Mouse (Mus musculus): ENCODE measurements around the gene Kcnk2. TPM values are rescaled to one million over a fixed set of nuclear protein-coding genes. Genes with fewer than 3 reads are reported as not detected.

Gene Kcnk2
- polyA plus RNA-seq, 1 experiment from 2014 or later = 0.32 TPM

DNA sequence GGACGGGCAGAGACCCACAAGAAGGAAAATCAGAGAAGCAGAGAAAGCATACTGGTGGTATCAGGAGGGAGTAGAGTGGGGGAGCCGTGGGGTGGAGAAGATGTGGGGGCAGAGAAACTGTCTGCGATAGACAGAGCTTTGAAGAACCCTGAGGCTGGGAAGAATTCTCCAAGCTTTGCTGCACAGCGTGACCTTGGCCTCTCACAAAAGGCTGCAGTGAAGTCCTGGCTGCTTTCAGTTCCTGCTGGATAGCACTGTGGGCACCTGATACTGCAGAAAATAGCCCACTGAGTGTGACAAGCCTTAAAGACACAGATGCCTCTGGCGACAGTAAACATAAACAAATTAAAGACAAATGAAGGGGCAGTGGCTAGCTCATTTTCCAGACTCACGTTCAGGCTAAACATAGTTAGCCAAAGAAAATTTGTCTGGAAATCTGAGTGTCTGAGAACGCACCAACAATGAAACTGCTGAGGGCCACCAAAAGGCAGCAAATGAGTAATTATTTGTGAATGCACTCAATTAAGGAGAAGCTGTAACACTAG is 216.8 kb downstream of the Kcnk2 start:
- no peak for ATAC-seq (ENCODE audit: insufficient number of reproducible peaks, insufficient read depth, low FRiP score, low read depth)
- Histone ChIP-seq H3K27me3 (ENCODE audit: control insufficient read depth, insufficient read depth, low read length) (no peaks in the 10 kb centered on the region), H3K4me1 (ENCODE audit: control insufficient read depth in 2 of 2, insufficient read depth in 2 of 2, low read length in 2 of 2) (peaks cover 6 to 20% of the 10 kb centered on the region in 2 experiments), H3K4me2 (ENCODE audit: low read length) (0 out of 2 replicates have a peak overlapping the region, but pooled peaks have one; percentile 3), H3K4me3 (ENCODE audit: control insufficient read depth in 1 of 2, insufficient read depth in 1 of 2, low read depth in 1 of 2, low read length in 2 of 2) (no peak overlapping the region), H3K36me3 (ENCODE audit: control insufficient read depth, insufficient read depth, low read length) (no peaks in the 10 kb centered on the region), H3K9me3 (ENCODE audit: control insufficient read depth, low read length) (no peaks in the 10 kb centered on the region), H3K27ac (replicated peaks in 1 of 2; ENCODE audit: control insufficient read depth in 1 of 2, insufficient read depth in 1 of 2, low read depth in 2 of 2, low read length in 2 of 2) (peak overlapping the region; percentile 74 to 80), H3K9ac (ENCODE audit: low read length) (peak overlapping the region; percentile 52; the same call in 1 of the 2 replicates)
- 33% methylated on average over 7 of the region's 7 CpGs for WGBS

DNA sequence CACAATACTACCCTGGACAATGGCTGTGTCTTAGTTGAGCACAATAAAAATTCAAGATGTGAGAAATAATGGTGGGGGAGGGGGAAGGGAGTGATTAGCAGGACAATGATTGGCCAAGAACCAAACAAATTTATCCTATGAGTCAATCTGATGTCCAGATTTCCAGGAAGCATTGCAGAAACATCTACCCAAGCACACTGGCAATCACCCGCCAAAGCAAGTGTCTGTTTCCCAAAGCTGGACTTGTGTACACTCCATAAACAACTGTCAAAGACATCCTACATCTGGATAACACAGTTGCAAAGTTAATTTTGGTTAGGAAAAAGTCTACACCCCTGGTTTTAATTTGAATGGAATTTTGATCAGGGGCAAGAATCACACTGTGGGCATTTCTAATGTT is 224.3 kb downstream of the Kcnk2 start:
- Histone ChIP-seq H3K27ac (replicated peaks in 1 of 2; ENCODE audit: control insufficient read depth in 1 of 2, insufficient read depth in 1 of 2, low read depth in 2 of 2, low read length in 2 of 2) (no peak overlapping the region), H3K9me3 (ENCODE audit: control insufficient read depth, low read length) (no peaks in the 10 kb centered on the region), H3K36me3 (ENCODE audit: control insufficient read depth, insufficient read depth, low read length) (no peaks in the 10 kb centered on the region), H3K27me3 (ENCODE audit: control insufficient read depth, insufficient read depth, low read length) (no peaks in the 10 kb centered on the region), H3K4me3 (ENCODE audit: control insufficient read depth in 1 of 2, insufficient read depth in 1 of 2, low read depth in 1 of 2, low read length in 2 of 2) (no peak overlapping the region), H3K4me2 (ENCODE audit: low read length) (no peak overlapping the region), H3K4me1 (ENCODE audit: control insufficient read depth in 2 of 2, insufficient read depth in 2 of 2, low read length in 2 of 2) (no peaks in the 10 kb centered on the region), H3K9ac (ENCODE audit: low read length) (no peak overlapping the region)
- WGBS = 84% methylated on average over 1 of the region's 1 CpGs
- ATAC-seq (ENCODE audit: insufficient number of reproducible peaks, insufficient read depth, low FRiP score, low read depth) = no peak

DNA sequence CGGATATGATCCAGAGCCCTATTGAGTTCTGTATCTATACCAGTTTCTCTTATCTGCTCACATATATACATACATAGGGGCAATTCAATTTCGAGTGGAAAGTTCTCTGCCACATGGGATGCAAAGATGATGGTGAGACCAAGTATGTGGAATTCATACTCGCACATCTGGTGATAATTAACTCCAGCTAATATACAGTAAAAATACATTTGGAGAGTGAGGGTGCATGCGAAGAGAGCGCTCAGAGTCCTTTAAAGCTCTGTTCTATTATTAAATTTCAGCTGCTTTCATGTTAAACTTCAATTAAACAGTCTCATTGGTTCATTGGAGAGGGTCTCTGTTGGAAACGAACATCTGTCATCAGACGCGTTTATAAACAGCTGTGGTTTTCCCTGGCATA is 228.6 kb downstream of the Kcnk2 start:
- Histone ChIP-seq H3K36me3 (ENCODE audit: control insufficient read depth, insufficient read depth, low read length) (no peaks in the 10 kb centered on the region), H3K4me3 (ENCODE audit: control insufficient read depth in 1 of 2, insufficient read depth in 1 of 2, low read depth in 1 of 2, low read length in 2 of 2) (no peak overlapping the region), H3K4me1 (ENCODE audit: control insufficient read depth in 2 of 2, insufficient read depth in 2 of 2, low read length in 2 of 2) (no peaks in the 10 kb centered on the region), H3K9me3 (ENCODE audit: control insufficient read depth, low read length) (no peaks in the 10 kb centered on the region), H3K4me2 (ENCODE audit: low read length) (no peak overlapping the region), H3K27me3 (ENCODE audit: control insufficient read depth, insufficient read depth, low read length) (no peaks in the 10 kb centered on the region), H3K9ac (ENCODE audit: low read length) (no peak overlapping the region), H3K27ac (replicated peaks in 1 of 2; ENCODE audit: control insufficient read depth in 1 of 2, insufficient read depth in 1 of 2, low read depth in 2 of 2, low read length in 2 of 2) (no peak overlapping the region)
- WGBS = 78% methylated on average over 8 of the region's 8 CpGs
- no peak for ATAC-seq (ENCODE audit: insufficient number of reproducible peaks, insufficient read depth, low FRiP score, low read depth)

DNA sequence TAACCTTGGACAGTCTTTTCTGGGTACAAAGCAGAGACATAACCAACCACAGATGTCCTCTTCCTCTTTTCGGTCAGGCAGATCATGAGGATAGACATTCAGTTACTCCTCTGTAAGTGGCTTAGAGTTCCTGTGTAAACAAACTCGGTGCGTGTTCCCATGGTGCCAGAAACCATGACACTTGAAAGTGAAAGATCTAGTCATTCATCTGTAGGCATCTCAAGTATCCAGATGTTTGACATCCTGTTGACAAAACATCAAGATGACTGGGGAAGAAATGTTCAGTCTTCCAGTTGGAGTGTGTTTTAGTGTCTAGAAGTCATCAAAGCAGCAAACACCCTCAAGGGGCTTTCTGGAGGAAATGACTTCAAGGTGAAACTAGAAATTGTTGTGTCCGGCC is 230.9 kb downstream of the Kcnk2 start:
- ATAC-seq (ENCODE audit: insufficient number of reproducible peaks, insufficient read depth, low FRiP score, low read depth) = no peak
- Histone ChIP-seq H3K9ac (ENCODE audit: low read length) (no peak overlapping the region), H3K4me2 (ENCODE audit: low read length) (no peak overlapping the region), H3K27ac (replicated peaks in 1 of 2; ENCODE audit: control insufficient read depth in 1 of 2, insufficient read depth in 1 of 2, low read depth in 2 of 2, low read length in 2 of 2) (no peak overlapping the region), H3K9me3 (ENCODE audit: control insufficient read depth, low read length) (no peaks in the 10 kb centered on the region), H3K36me3 (ENCODE audit: control insufficient read depth, insufficient read depth, low read length) (no peaks in the 10 kb centered on the region), H3K4me3 (ENCODE audit: control insufficient read depth in 1 of 2, insufficient read depth in 1 of 2, low read depth in 1 of 2, low read length in 2 of 2) (no peak overlapping the region), H3K27me3 (ENCODE audit: control insufficient read depth, insufficient read depth, low read length) (no peaks in the 10 kb centered on the region), H3K4me1 (ENCODE audit: control insufficient read depth in 2 of 2, insufficient read depth in 2 of 2, low read length in 2 of 2) (no peaks in the 10 kb centered on the region)
- WGBS = 70% methylated on average over 4 of the region's 4 CpGs

DNA sequence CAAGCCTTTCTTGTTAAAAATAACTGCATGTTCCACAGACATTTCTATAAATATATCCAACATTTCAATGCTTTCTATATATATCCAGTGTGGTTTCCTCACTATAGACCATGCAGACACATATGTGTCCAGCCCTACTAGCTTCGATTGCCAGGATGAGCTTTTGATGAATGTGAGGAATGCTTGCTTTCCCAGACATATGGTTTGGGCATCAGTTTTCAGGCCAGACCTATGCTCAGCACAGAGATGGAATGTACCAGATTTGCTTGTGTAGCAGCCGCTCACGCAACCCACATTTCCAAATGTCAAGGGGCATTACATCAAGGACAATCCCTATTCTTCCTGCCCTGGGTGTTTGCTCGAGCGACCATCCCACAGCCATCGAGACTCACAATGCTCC is 236.3 kb downstream of the Kcnk2 start:
- no peaks in the 10 kb centered on the region for H3K27me3 ChIP-seq (ENCODE audit: control insufficient read depth, insufficient read depth, low read length)
- H3K9me3 ChIP-seq (ENCODE audit: control insufficient read depth, low read length) = no peaks in the 10 kb centered on the region
- no peak overlapping the region for H3K4me2 ChIP-seq (ENCODE audit: low read length)
- H3K4me3 ChIP-seq (ENCODE audit: control insufficient read depth in 1 of 2, insufficient read depth in 1 of 2, low read depth in 1 of 2, low read length in 2 of 2) = no peak overlapping the region
- H3K9ac ChIP-seq (ENCODE audit: low read length) = no peak overlapping the region
- no peak overlapping the region for H3K27ac ChIP-seq (replicated peaks in 1 of 2; ENCODE audit: control insufficient read depth in 1 of 2, insufficient read depth in 1 of 2, low read depth in 2 of 2, low read length in 2 of 2)
- peaks cover 7 to 10% of the 10 kb centered on the region in 2 experiments for H3K4me1 ChIP-seq (ENCODE audit: control insufficient read depth in 2 of 2, insufficient read depth in 2 of 2, low read length in 2 of 2)
- ATAC-seq (ENCODE audit: insufficient number of reproducible peaks, insufficient read depth, low FRiP score, low read depth) = no peak
- 81% methylated on average over 6 of the region's 6 CpGs for WGBS
- no peaks in the 10 kb centered on the region for H3K36me3 ChIP-seq (ENCODE audit: control insufficient read depth, insufficient read depth, low read length)

DNA sequence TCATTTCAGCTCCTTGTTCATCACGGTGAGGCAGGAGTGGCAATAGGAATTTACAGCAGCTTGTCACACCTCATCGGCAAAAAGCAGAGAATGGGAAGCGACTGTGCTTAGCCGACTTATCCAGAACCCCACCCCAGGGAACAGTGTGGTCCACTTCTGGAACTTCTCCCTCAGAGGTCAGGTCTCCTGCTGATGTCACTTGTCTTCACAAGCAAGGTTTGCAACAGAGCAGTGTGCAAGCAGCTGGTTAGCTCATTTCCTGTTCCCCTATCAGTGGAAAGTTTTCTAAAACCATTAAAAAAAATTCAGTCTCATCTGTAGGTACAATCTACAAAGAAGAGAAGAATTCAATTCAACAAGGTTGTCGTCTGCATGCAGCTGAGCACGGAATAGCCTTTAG is 236.9 kb downstream of the Kcnk2 start:
- Histone ChIP-seq H3K9me3 (ENCODE audit: control insufficient read depth, low read length) (no peaks in the 10 kb centered on the region), H3K4me1 (ENCODE audit: control insufficient read depth in 2 of 2, insufficient read depth in 2 of 2, low read length in 2 of 2) (peaks cover 7 to 10% of the 10 kb centered on the region in 2 experiments), H3K27me3 (ENCODE audit: control insufficient read depth, insufficient read depth, low read length) (no peaks in the 10 kb centered on the region), H3K27ac (replicated peaks in 1 of 2; ENCODE audit: control insufficient read depth in 1 of 2, insufficient read depth in 1 of 2, low read depth in 2 of 2, low read length in 2 of 2) (no peak overlapping the region), H3K4me3 (ENCODE audit: control insufficient read depth in 1 of 2, insufficient read depth in 1 of 2, low read depth in 1 of 2, low read length in 2 of 2) (no peak overlapping the region), H3K4me2 (ENCODE audit: low read length) (no peak overlapping the region), H3K9ac (ENCODE audit: low read length) (no peak overlapping the region), H3K36me3 (ENCODE audit: control insufficient read depth, insufficient read depth, low read length) (no peaks in the 10 kb centered on the region)
- no peak for ATAC-seq (ENCODE audit: insufficient number of reproducible peaks, insufficient read depth, low FRiP score, low read depth)
- WGBS = 42% methylated on average over 6 of the region's 6 CpGs

DNA sequence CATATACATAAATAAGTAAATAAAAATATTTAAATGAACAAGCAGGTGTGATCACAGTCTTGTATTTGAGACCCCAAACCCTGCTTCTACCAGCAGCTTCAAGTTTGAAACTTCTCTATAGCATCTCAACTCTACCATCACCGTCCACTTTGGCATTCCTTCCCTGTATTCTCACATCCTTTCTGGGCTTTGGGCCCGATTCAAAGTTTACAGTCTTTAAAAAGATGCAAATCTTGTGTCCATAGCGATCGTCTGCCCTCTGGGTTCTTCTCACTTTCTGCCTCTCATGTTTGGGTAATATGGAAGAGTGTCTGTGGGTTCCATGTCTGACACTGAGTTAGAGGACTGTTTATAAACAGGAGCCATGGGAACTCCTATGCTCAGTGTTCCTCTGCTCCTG is 237.4 kb downstream of the Kcnk2 start:
- 67% methylated on average over 4 of the region's 4 CpGs for WGBS
- Histone ChIP-seq H3K4me3 (ENCODE audit: control insufficient read depth in 1 of 2, insufficient read depth in 1 of 2, low read depth in 1 of 2, low read length in 2 of 2) (no peak overlapping the region), H3K4me2 (ENCODE audit: low read length) (no peak overlapping the region), H3K9ac (ENCODE audit: low read length) (no peak overlapping the region), H3K27me3 (ENCODE audit: control insufficient read depth, insufficient read depth, low read length) (no peaks in the 10 kb centered on the region), H3K4me1 (ENCODE audit: control insufficient read depth in 2 of 2, insufficient read depth in 2 of 2, low read length in 2 of 2) (peaks cover 7 to 10% of the 10 kb centered on the region in 2 experiments), H3K9me3 (ENCODE audit: control insufficient read depth, low read length) (no peaks in the 10 kb centered on the region), H3K36me3 (ENCODE audit: control insufficient read depth, insufficient read depth, low read length) (no peaks in the 10 kb centered on the region), H3K27ac (replicated peaks in 1 of 2; ENCODE audit: control insufficient read depth in 1 of 2, insufficient read depth in 1 of 2, low read depth in 2 of 2, low read length in 2 of 2) (no peak overlapping the region)
- ATAC-seq (ENCODE audit: insufficient number of reproducible peaks, insufficient read depth, low FRiP score, low read depth) = no peak

DNA sequence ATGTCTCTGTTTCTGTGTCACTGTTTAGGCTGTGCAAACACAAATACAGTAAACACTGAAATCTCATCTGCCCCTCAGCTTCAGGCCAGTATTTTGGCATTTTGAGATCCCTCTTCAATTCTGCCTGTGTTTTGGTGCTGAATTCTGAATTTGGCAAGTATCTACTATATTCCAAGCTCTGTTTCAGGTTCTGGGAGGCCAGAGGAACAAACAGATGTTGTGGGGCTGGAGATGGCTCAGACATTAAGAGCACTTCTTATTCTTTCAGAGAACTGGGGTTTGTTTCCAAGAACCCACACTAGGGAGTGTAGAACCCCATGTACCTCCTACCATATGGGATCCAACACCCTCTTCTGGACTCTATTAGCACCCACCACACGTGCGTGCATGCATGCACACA is 237.8 kb downstream of the Kcnk2 start:
- H3K9me3 ChIP-seq (ENCODE audit: control insufficient read depth, low read length) = no peaks in the 10 kb centered on the region
- WGBS = 97% methylated on average over 2 of the region's 2 CpGs
- H3K4me3 ChIP-seq (ENCODE audit: control insufficient read depth in 1 of 2, insufficient read depth in 1 of 2, low read depth in 1 of 2, low read length in 2 of 2) = no peak overlapping the region
- no peaks in the 10 kb centered on the region for H3K36me3 ChIP-seq (ENCODE audit: control insufficient read depth, insufficient read depth, low read length)
- no peak overlapping the region for H3K27ac ChIP-seq (replicated peaks in 1 of 2; ENCODE audit: control insufficient read depth in 1 of 2, insufficient read depth in 1 of 2, low read depth in 2 of 2, low read length in 2 of 2)
- no peak for ATAC-seq (ENCODE audit: insufficient number of reproducible peaks, insufficient read depth, low FRiP score, low read depth)
- H3K27me3 ChIP-seq (ENCODE audit: control insufficient read depth, insufficient read depth, low read length) = no peaks in the 10 kb centered on the region
- peaks cover 7 to 10% of the 10 kb centered on the region in 2 experiments for H3K4me1 ChIP-seq (ENCODE audit: control insufficient read depth in 2 of 2, insufficient read depth in 2 of 2, low read length in 2 of 2)
- no peak overlapping the region for H3K4me2 ChIP-seq (ENCODE audit: low read length)
- H3K9ac ChIP-seq (ENCODE audit: low read length) = no peak overlapping the region
